Mouse (Mus musculus) megakaryocyte, embryonic 14.5 days (primary cell): ENCODE measurements around the gene Simc1. TPM values are rescaled to one million over a fixed set of nuclear protein-coding genes. Genes with fewer than 3 reads are reported as not detected.

Source experiments
- H3K27me3 ChIP-seq: replicated peaks from 2 replicates; pipeline ENCODE3; 2012; ENCODE audit warnings: inconsistent platforms
- H3K36me3 ChIP-seq: replicated peaks from 2 replicates; pipeline ENCODE3; 2012; ENCODE audit warnings: low read length, inconsistent platforms, mixed read lengths
- H3K4me1 ChIP-seq: 2 replicates; pipeline ENCODE4 v1.6.1; 2012; ENCODE audit warnings: inconsistent platforms
- H3K4me3 ChIP-seq: replicated peaks from 2 replicates; pipeline ENCODE3; 2012; ENCODE audit warnings: moderate library complexity, mild to moderate bottlenecking, inconsistent platforms
- H3K9me3 ChIP-seq: 2 replicates; pipeline ENCODE4 v1.6.1; 2012; ENCODE audit warnings: inconsistent platforms
- FLI1 ChIP-seq: IDR thresholded peaks from 2 replicates; pipeline ENCODE4 v1.6.1; 2012; ENCODE audit warnings: low read length, inconsistent platforms, mixed read lengths
- GATA1 ChIP-seq: IDR thresholded peaks from 3 replicates; pipeline ENCODE4 v1.6.1; 2012; ENCODE audit warnings: mixed read lengths, low read length, inconsistent platforms, borderline replicate concordance
- polyA plus RNA-seq: library from polyadenylated mRNA; stranded (reverse); fragments of >175 nt; gene quantifications from 2 replicates; pipeline ENCODE4 v1.2.3, GENCODE M21; 2012; ENCODE audit warnings: low replicate concordance; ENCODE audit not compliant: insufficient read depth

The Simc1 gene
- polyA plus RNA-seq, 1 experiment = 0.06 TPM

DNA sequence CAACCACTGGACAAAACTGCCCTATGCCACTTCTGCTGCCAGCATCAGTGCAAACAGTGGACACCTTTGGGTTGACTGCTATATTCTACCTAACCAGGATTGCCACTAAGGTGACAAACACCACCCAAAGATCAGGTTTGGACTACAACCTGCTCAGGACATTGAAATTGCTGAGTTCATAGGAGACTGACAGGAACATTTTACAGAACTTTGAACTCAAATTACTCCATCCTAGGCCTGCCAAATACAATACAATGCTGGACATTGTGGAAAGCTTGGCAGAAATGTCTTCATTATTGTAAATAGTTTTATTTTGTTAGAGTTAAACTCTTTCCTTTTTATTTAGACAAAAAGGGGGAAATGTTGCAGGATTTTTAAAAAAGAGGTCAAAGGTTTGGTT, 17.6 kb downstream of the Simc1 start:
- Histone ChIP-seq H3K36me3 (peaks cover 24% of the 10 kb centered on the region), H3K9me3 (no peaks in the 10 kb centered on the region), H3K4me1 (peaks cover 25% of the 10 kb centered on the region), H3K27me3 (no peaks in the 10 kb centered on the region), H3K4me3 (no peak overlapping the region)
- TF ChIP-seq FLI1 (no peak), GATA1 (no peak)

- Histone ChIP-seq H3K27me3 (no peaks in the 10 kb centered on the region), H3K9me3 (no peaks in the 10 kb centered on the region), H3K36me3 (peaks cover 67% of the 10 kb centered on the region)
Observed at GRCm38 (mm10) chr13:54527140-54527539, 23.6 kb downstream of the Simc1 start.

GRCm38 (mm10) chr13:54532134-54532533, 28.6 kb downstream of the Simc1 start:
- TF ChIP-seq GATA1 = no peak
- no peak for TF ChIP-seq FLI1
- H3K4me1 ChIP-seq = peaks cover 17% of the 10 kb centered on the region
- H3K36me3 ChIP-seq = peaks cover 50% of the 10 kb centered on the region
- H3K27me3 ChIP-seq = no peaks in the 10 kb centered on the region
- no peak overlapping the region for H3K4me3 ChIP-seq
- H3K9me3 ChIP-seq = no peaks in the 10 kb centered on the region

More at GRCm38 (mm10) chr13:54527140-54527539, 23.6 kb downstream of the Simc1 start:
- TF ChIP-seq FLI1 = no peak
- TF ChIP-seq GATA1 = no peak
- Histone ChIP-seq H3K4me3 (no peak overlapping the region), H3K4me1 (peaks cover 35% of the 10 kb centered on the region)

GRCm38 (mm10) chr13:54548036-54548435, 44.5 kb downstream of the Simc1 start:
- no peak overlapping the region for H3K4me3 ChIP-seq
- no peaks in the 10 kb centered on the region for H3K27me3 ChIP-seq
- no peaks in the 10 kb centered on the region for H3K9me3 ChIP-seq
- TF ChIP-seq FLI1 (no peak), GATA1 (no peak)
- peaks cover 3% of the 10 kb centered on the region; the same call in 1 of the 2 replicates for H3K4me1 ChIP-seq
- H3K36me3 ChIP-seq = peaks cover 71% of the 10 kb centered on the region

GRCm38 (mm10) chr13:54556176-54556575, 52.6 kb downstream of the Simc1 start:
- Histone ChIP-seq H3K36me3 (peaks cover 95% of the 10 kb centered on the region), H3K9me3 (no peaks in the 10 kb centered on the region), H3K4me3 (no peak overlapping the region), H3K27me3 (no peaks in the 10 kb centered on the region), H3K4me1 (peaks cover 24% of the 10 kb centered on the region)
- no peak for TF ChIP-seq FLI1

GRCm38 (mm10) chr13:54556796-54557195, 53.2 kb downstream of the Simc1 start:
- TF ChIP-seq GATA1 (no peak), FLI1 (no peak)
- H3K4me3 ChIP-seq = no peak overlapping the region
- peaks cover 30% of the 10 kb centered on the region for H3K4me1 ChIP-seq
- H3K27me3 ChIP-seq = no peaks in the 10 kb centered on the region
- peaks cover 95% of the 10 kb centered on the region for H3K36me3 ChIP-seq
- H3K9me3 ChIP-seq = no peaks in the 10 kb centered on the region

GRCm38 (mm10) chr13:54557652-54558051, 54.1 kb downstream of the Simc1 start:
- peaks cover 38% of the 10 kb centered on the region for H3K4me1 ChIP-seq
- H3K4me3 ChIP-seq = no peak overlapping the region
- no peaks in the 10 kb centered on the region for H3K9me3 ChIP-seq
- TF ChIP-seq GATA1 (no peak), FLI1 (no peak)
- H3K36me3 ChIP-seq = peaks cover 95% of the 10 kb centered on the region
- H3K27me3 ChIP-seq = no peaks in the 10 kb centered on the region

GRCm38 (mm10) chr13:54559656-54560055, 56.1 kb downstream of the Simc1 start:
- no peaks in the 10 kb centered on the region for H3K27me3 ChIP-seq
- TF ChIP-seq GATA1 = no peak
- TF ChIP-seq FLI1 = no peak
- no peak overlapping the region for H3K4me3 ChIP-seq
- H3K4me1 ChIP-seq = peaks cover 58% of the 10 kb centered on the region
- H3K36me3 ChIP-seq = peaks cover 87% of the 10 kb centered on the region
- H3K9me3 ChIP-seq = no peaks in the 10 kb centered on the region

DNA sequence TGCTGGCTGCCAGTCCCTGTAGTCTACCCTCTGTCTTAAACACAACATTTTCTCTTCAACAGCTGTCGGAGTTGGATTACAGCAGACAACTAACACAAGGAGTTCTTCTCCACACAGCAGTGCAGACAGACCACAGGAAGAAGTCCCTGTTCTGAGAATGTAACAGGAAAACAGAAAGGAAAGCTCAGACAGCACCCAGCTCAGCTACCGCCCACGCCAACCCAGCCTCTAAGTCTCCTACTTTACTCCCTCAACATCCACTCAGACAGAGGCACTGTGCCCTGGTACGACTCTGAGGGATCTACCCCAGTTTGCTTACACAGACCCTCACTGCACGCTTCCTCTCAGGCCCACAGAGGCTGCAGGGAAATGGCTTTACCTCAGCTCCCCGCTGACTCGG, 57.0 kb downstream of the Simc1 start:
- no peaks in the 10 kb centered on the region for H3K27me3 ChIP-seq
- no peak for TF ChIP-seq GATA1
- no peak for TF ChIP-seq FLI1
- no peaks in the 10 kb centered on the region for H3K9me3 ChIP-seq
- H3K4me3 ChIP-seq = peak overlapping the region; percentile 64
- peaks cover 80% of the 10 kb centered on the region for H3K36me3 ChIP-seq
- peaks cover 62% of the 10 kb centered on the region for H3K4me1 ChIP-seq

DNA sequence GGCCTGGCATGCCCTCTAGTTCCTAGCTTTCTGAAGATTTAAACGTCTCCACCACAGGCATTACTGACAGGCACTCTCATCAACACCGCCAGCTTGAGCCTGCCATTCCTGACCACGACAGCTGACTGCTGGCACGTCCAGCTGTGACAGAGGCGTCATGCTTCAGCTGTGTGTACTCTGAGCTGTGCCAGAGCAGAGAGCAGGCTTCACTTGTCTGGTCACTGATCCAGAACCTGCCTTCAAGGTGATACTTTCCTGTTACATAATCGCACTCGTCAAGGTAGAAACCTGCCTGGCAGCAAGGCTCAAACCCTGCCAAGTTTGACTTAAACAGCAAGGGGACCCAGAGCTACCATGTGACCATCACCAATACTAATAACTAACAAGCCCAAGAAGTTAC, 59.0 kb downstream of the Simc1 start:
- peaks cover 80% of the 10 kb centered on the region for H3K4me1 ChIP-seq
- no peaks in the 10 kb centered on the region for H3K27me3 ChIP-seq
- no peaks in the 10 kb centered on the region for H3K9me3 ChIP-seq
- peaks cover 61% of the 10 kb centered on the region for H3K36me3 ChIP-seq
- peak overlapping the region; percentile 16 for H3K4me3 ChIP-seq
- TF ChIP-seq GATA1 = no peak
- TF ChIP-seq FLI1 = no peak
